Mouse (Mus musculus) forebrain, embryonic 10.5 days (tissue): Measurements from ENCODE around the gene Rhox10. TPM values are rescaled to one million over a fixed set of nuclear protein-coding genes. Genes with fewer than 3 reads are reported as not detected.
"Not testable (repeated sequence)": the region's sequence is repeated elsewhere in the genome, so short reads cannot be mapped to it uniquely, and the experiment has no call there.

Source experiments
- DNase-seq: peaks from one replicate; pipeline ENCODE4 v3.0.0-alpha.2; 2017; ENCODE audit warnings: low spot score; ENCODE audit errors: extremely low spot score
- H3K27ac ChIP-seq: fragments of 300-500 bp; sonication (generic); 2 replicates; pipeline ENCODE4 v1.5.1; 2016; ENCODE audit warnings: mild to moderate bottlenecking
- H3K27me3 ChIP-seq: fragments of 300-500 bp; sonication (generic); 2 replicates; pipeline ENCODE4 v1.6.1; 2016; ENCODE audit warnings: mild to moderate bottlenecking; ENCODE audit not compliant: poor library complexity, severe bottlenecking
- H3K36me3 ChIP-seq: fragments of 300-500 bp; sonication (generic); replicated peaks from 2 replicates; pipeline ENCODE4 v1.6.1; 2016; ENCODE audit warnings: mild to moderate bottlenecking, moderate library complexity
- H3K4me1 ChIP-seq: fragments of 300-500 bp; sonication (generic); 2 replicates; pipeline ENCODE4 v1.6.1; 2016
- H3K4me3 ChIP-seq: fragments of 300-500 bp; sonication (generic); 2 replicates; pipeline ENCODE4 v1.5.1; 2016; ENCODE audit warnings: mild to moderate bottlenecking, moderate library complexity
- H3K9me3 ChIP-seq: fragments of 300-500 bp; sonication (generic); 2 replicates; pipeline ENCODE4 v1.6.1; 2016; ENCODE audit warnings: mild to moderate bottlenecking, moderate library complexity
- WGBS: fragments of 180-500 bp; shearing (Covaris S2); methylation state at CpG from one replicate; pipeline ENCODE4 v1.1.7; 2016; 5-methylcytosine and 5-hydroxymethylcytosine counted together
- polyA plus RNA-seq: library from polyadenylated mRNA; unstranded; fragments of >200 nt; fragmentation: Nextera tagmentation; extraction: Ambion mirVana; gene quantifications from 2 replicates; pipeline ENCODE4 v1.2.1, GENCODE M21; 2016

Gene Rhox10
- polyA plus RNA-seq: not detected in 2 replicates

GRCm38 (mm10) chrX:38066175-38066574 is at the start of gene Rhox10:
Rhox10 (plus strand) TSS chrX:38066475.
- H3K9me3 ChIP-seq: no peaks in the 10 kb centered on the region
- no peak within 1 kb of the TSS for H3K4me3 ChIP-seq
- H3K27ac ChIP-seq: no peak within 1 kb of the TSS
- no peaks in the 10 kb centered on the region for H3K27me3 ChIP-seq
- no peaks in the 10 kb centered on the region for H3K4me1 ChIP-seq
- DNase-seq: no peak
- 90% methylated on average over 11 of the region's 11 CpGs for WGBS
- no peaks in the 10 kb centered on the region for H3K36me3 ChIP-seq

- DNase-seq, H3K27ac ChIP-seq, H3K27me3 ChIP-seq, H3K4me1 ChIP-seq, H3K9me3 ChIP-seq, H3K4me3 ChIP-seq, H3K36me3 ChIP-seq: not testable (repeated sequence)
Measured at GRCm38 (mm10) chrX:38018597-38018996, 47.7 kb upstream of the Rhox10 start, which contains the start of gene Btg1-ps1. Btg1-ps1 (minus strand) TSS chrX:38018815.

DNA sequence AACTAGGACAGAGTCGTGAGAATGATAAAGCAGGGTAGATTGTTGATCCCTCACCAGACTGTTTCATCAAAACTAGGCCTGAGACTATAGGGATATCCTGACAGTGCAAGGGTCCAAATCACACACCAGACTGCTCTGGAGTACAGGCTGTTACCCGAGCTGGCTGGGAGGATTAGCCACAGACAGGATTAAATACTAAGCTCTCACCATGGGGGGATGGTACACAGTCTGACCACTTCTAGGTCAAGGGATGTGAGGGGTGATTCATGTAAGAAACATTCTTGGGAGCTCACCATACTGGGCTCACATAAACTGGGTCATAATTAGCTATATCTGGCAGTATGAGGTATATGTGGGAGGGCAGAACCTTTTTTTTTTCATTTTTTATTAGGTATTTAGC is 32.4 kb upstream of the Rhox10 start:
- Histone ChIP-seq H3K27ac (no peak overlapping the region), H3K36me3 (no peaks in the 10 kb centered on the region), H3K4me3 (no peak overlapping the region), H3K9me3 (no peaks in the 10 kb centered on the region), H3K27me3 (no peaks in the 10 kb centered on the region), H3K4me1 (no peaks in the 10 kb centered on the region)
- DNase-seq: no peak
- WGBS: 63% methylated on average over 2 of the region's 2 CpGs

GRCm38 (mm10) chrX:38039666-38040065 is 26.6 kb upstream of the Rhox10 start:
- Histone ChIP-seq H3K4me3 (no peak overlapping the region), H3K27me3 (no peaks in the 10 kb centered on the region), H3K27ac (no peak overlapping the region), H3K36me3 (no peaks in the 10 kb centered on the region), H3K4me1 (no peaks in the 10 kb centered on the region), H3K9me3 (no peaks in the 10 kb centered on the region)
- no peak for DNase-seq
- 90% methylated on average over 5 of the region's 5 CpGs for WGBS

DNA sequence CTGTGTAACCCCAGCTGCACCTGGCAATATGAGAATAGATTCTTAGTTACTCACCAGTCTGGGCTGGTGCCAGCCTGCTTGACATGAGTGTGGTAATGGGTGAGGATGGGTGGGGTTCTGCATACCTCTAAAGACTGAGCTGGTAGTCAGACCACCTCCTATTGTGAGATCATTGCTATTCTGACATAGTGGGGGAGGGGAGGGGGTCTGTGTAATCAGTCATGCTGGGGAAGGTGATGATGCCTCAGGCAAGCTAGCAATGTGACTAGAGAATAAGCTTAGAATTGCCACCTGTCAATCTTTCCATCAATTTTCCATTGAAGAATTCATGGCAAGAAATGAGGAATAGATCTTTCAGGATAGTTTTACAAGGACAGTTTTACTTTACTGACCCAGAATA is 23.3 kb upstream of the Rhox10 start, which contains the start of gene Btg1-ps2:
TSS of gene Btg1-ps2 (minus strand) at position 101 of the 400 bp plus-strand sequence.
- not testable (repeated sequence) for DNase-seq, H3K27me3 ChIP-seq, H3K4me1 ChIP-seq, H3K27ac ChIP-seq, H3K4me3 ChIP-seq, H3K9me3 ChIP-seq, H3K36me3 ChIP-seq

- 0% methylated on average over 1 of the region's 1 CpGs for WGBS
Measured at GRCm38 (mm10) chrX:38061544-38061943, 4.7 kb upstream of the Rhox10 start.

DNA sequence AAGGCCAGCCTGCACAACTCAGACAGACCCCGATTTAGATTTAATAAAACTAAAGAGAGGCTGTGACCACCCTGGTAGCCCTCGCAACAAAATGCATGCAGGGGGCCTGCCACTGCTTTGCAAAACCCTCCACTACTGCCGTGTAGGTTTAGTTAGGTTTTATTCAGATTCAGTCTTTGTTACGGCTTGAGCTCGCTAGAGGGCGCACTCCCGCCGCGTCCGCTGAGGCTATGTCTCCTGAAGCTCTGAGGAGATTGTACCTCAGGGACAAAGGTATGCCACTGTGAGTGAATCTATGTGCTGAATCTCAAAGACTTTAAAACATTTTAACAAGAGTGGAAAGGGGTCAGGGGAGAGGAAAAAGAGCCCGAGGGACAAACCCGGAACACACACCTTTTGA is 18.0 kb downstream of the Rhox10 start:
- no peaks in the 10 kb centered on the region for H3K36me3 ChIP-seq
- H3K4me1 ChIP-seq: no peaks in the 10 kb centered on the region
- no peaks in the 10 kb centered on the region for H3K9me3 ChIP-seq
- DNase-seq: peak; percentile 18
- H3K27ac ChIP-seq: no peak overlapping the region
- H3K4me3 ChIP-seq: no peak overlapping the region
- WGBS: 17% methylated on average over 12 of the region's 12 CpGs
- no peaks in the 10 kb centered on the region for H3K27me3 ChIP-seq

More at GRCm38 (mm10) chrX:38061544-38061943, 4.7 kb upstream of the Rhox10 start:
- Histone ChIP-seq H3K9me3 (no peaks in the 10 kb centered on the region), H3K27ac (no peak overlapping the region), H3K36me3 (no peaks in the 10 kb centered on the region), H3K27me3 (no peaks in the 10 kb centered on the region), H3K4me3 (no peak overlapping the region), H3K4me1 (no peaks in the 10 kb centered on the region)
- DNase-seq: no peak

- H3K4me1 ChIP-seq: no peaks in the 10 kb centered on the region
- no peaks in the 10 kb centered on the region for H3K27me3 ChIP-seq
- H3K9me3 ChIP-seq: no peaks in the 10 kb centered on the region
- no peaks in the 10 kb centered on the region for H3K36me3 ChIP-seq
- no peak for DNase-seq
- H3K27ac ChIP-seq: no peak within 1 kb of the TSS
- no peak within 1 kb of the TSS for H3K4me3 ChIP-seq
- WGBS: 95% methylated on average over 9 of the region's 9 CpGs
Measured at GRCm38 (mm10) chrX:38085041-38085440, 18.8 kb downstream of the Rhox10 start, which contains the start of gene Rhox11. Rhox11 (minus strand) TSS chrX:38085141.

DNA sequence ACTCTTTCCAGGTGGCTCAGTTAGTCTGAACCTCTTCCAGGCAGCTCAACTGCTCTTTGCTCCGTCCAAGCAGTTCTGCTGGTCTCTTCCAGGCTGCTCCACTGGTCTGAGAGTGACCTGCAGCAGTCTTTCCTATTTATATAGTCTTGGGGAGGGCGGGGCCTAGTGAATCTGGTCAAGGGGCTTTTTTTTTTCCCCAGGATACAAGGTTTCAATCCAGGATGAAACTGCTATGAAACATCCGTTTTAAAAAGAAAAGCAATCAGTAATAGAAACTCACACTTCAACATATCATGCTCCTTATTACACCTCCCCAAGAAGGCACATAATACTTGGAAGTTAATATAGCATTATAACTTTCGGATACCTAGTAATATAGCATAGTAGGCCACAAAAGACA is 44.5 kb downstream of the Rhox10 start, which contains the start of gene Rhox12:
TSS of gene Rhox12 (minus strand) at position 101 of the 400 bp plus-strand sequence.
- Histone ChIP-seq H3K4me1 (no peaks in the 10 kb centered on the region), H3K36me3 (no peaks in the 10 kb centered on the region), H3K9me3 (no peaks in the 10 kb centered on the region), H3K27ac (no peak within 1 kb of the TSS), H3K27me3 (no peaks in the 10 kb centered on the region), H3K4me3 (no peak within 1 kb of the TSS)
- no peak for DNase-seq
- WGBS: 69% methylated on average over 4 of the region's 4 CpGs

DNA sequence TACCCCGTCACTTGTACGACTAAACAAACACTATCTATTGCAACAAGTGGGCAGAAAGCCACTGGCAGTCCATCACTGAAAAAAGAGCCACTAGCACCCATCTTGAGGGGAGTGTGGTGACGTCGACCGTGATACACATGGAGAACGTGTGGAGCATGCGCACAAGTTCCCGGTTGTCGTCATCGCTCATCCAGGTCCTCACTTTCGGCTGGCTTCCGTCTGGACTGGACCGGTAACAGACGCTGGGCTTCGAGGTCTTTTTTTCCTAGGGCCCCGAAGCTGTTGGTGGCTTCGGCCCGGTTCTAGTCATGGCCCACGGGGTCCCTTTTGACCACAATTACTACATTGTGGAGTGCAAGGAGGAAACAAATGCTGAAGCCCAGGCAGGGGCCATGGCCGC is 54.7 kb downstream of the Rhox10 start, which contains the start of gene Rhox13:
TSS of gene Rhox13 (plus strand) at position 238 of the 400 bp plus-strand sequence.
- DNase-seq: no peak
- H3K9me3 ChIP-seq: peaks cover 15% of the 10 kb centered on the region; the same call in 1 of the 2 replicates
- H3K27me3 ChIP-seq: no peaks in the 10 kb centered on the region
- H3K27ac ChIP-seq: no peak within 1 kb of the TSS
- H3K4me3 ChIP-seq: no peak within 1 kb of the TSS
- H3K36me3 ChIP-seq: no peaks in the 10 kb centered on the region
- WGBS: 96% methylated on average over 20 of the region's 20 CpGs
- no peaks in the 10 kb centered on the region for H3K4me1 ChIP-seq

Other genes with a start within 250 kb of the Rhox10 start
- gene Rhox6, start 239.6 kb upstream of the Rhox10 start, polyA plus RNA-seq: not detected in 2 replicates
- not detected in 2 replicates for gene Rhox7a, start 234.8 kb upstream of the Rhox10 start, polyA plus RNA-seq
- gene Rhox8, start 187.5 kb upstream of the Rhox10 start, polyA plus RNA-seq: not detected in 2 replicates
- gene Rhox7b, start 169.2 kb upstream of the Rhox10 start, polyA plus RNA-seq: not detected in 2 replicates
- gene Rhox9, start 164.7 kb upstream of the Rhox10 start, polyA plus RNA-seq: not detected in 2 replicates
- not detected in 2 replicates for gene Btg1-ps1, start 47.7 kb upstream of the Rhox10 start, polyA plus RNA-seq
- not detected in 2 replicates for gene Btg1-ps2, start 23.4 kb upstream of the Rhox10 start, polyA plus RNA-seq
- gene Rhox11, start 18.7 kb downstream of the Rhox10 start, polyA plus RNA-seq: not detected in 2 replicates
- not detected in 2 replicates for gene Rhox12, start 44.4 kb downstream of the Rhox10 start, polyA plus RNA-seq
- gene Rhox13, start 54.7 kb downstream of the Rhox10 start, polyA plus RNA-seq: not detected in 2 replicates
- gene Zbtb33, start 123.3 kb downstream of the Rhox10 start, polyA plus RNA-seq: 3.7 and 3.8 TPM in 2 replicates
- 12.7 and 14.6 TPM in 2 replicates for gene Tmem255a, start 186.0 kb downstream of the Rhox10 start, polyA plus RNA-seq
- gene Atp1b4, start 249.7 kb downstream of the Rhox10 start, polyA plus RNA-seq: not detected in 2 replicates